Mouse (Mus musculus) stomach, postnatal 0 days (tissue): Measurements from ENCODE around the gene Raf1. TPM values are rescaled to one million over a fixed set of nuclear protein-coding genes. Genes with fewer than 3 reads are reported as not detected.

Experiments used
- ATAC-seq: fragments of 200-750 bp; cut with Nextera tagmentation; 2 replicates; pipeline ENCODE4 v1.8.0; 2017; ENCODE audit not compliant: low FRiP score, low TSS enrichment
- DNase-seq: peaks from one replicate; pipeline ENCODE4 v3.0.0-alpha.2; 2016; ENCODE audit warnings: low spot score
- H3K27ac ChIP-seq: fragments of 300-500 bp; sonication (generic); replicated peaks from 2 replicates; pipeline ENCODE4 v1.5.1; 2014; ENCODE audit warnings: mild to moderate bottlenecking, control low read depth
- H3K27me3 ChIP-seq: fragments of 300-500 bp; sonication (generic); 2 replicates; pipeline ENCODE4 v1.6.1; 2014; ENCODE audit warnings: low read length; ENCODE audit not compliant: control insufficient read depth, insufficient read depth
- H3K36me3 ChIP-seq: fragments of 300-500 bp; sonication (generic); 2 replicates; pipeline ENCODE4 v1.6.1; 2014; ENCODE audit warnings: low read length, mixed read lengths; ENCODE audit not compliant: control insufficient read depth, insufficient read depth
- H3K4me1 ChIP-seq: fragments of 300-500 bp; sonication (generic); replicated peaks from 2 replicates; pipeline ENCODE4 v1.6.1; 2014; ENCODE audit warnings: antibody characterized with exemption; ENCODE audit not compliant: control insufficient read depth, insufficient read depth
- H3K4me2 ChIP-seq: fragments of 300-500 bp; sonication (generic); replicated peaks from 2 replicates; pipeline ENCODE4 v1.6.1; 2014; ENCODE audit warnings: low read depth, mild to moderate bottlenecking, control low read depth, moderate library complexity
- H3K4me3 ChIP-seq: fragments of 300-500 bp; sonication (generic); 2 replicates; pipeline ENCODE4 v1.5.1; 2014; ENCODE audit warnings: low read depth, low read length, control low read depth
- H3K9ac ChIP-seq: fragments of 300-500 bp; sonication (generic); 2 replicates; pipeline ENCODE4 v1.6.1; 2014; ENCODE audit warnings: mild to moderate bottlenecking, low read length, control low read depth, mixed read lengths
- H3K9me3 ChIP-seq: fragments of 300-500 bp; sonication (generic); 2 replicates; pipeline ENCODE4 v1.6.1; 2016; ENCODE audit warnings: low read length; ENCODE audit not compliant: control insufficient read depth
- CTCF ChIP-seq: IDR thresholded peaks from 2 replicates; pipeline ENCODE4 v1.5.1; 2016; ENCODE audit warnings: antibody characterized with exemption, low read depth, mild to moderate bottlenecking, moderate library complexity
- EP300 ChIP-seq: optimal IDR thresholded peaks from 2 replicates; pipeline ENCODE3; 2016; ENCODE audit warnings: antibody characterized with exemption
- WGBS: fragments of 180-500 bp; shearing (Covaris S2); extraction: QIAGEN DNeasy Blood & Tissue Kit; methylation state at CpG from one replicate; pipeline ENCODE4 v1.1.7; 2014; 5-methylcytosine and 5-hydroxymethylcytosine counted together
- polyA plus RNA-seq: library from polyadenylated mRNA; unstranded; fragments of >200 nt; fragmentation: Nextera tagmentation; extraction: Ambion mirVana; gene quantifications from 2 replicates; pipeline ENCODE4 v1.2.1, GENCODE M21; 2015

The Raf1 gene
- polyA plus RNA-seq, 1 experiment from 2014 or later = 67.1 TPM

GRCm38 (mm10) chr6:115688589-115688988 is 12.2 kb upstream of the Raf1 start:
- no peak for DNase-seq
- WGBS = 61% methylated on average over 4 of the region's 4 CpGs

GRCm38 (mm10) chr6:115687753-115688152 is 11.3 kb upstream of the Raf1 start:
- no peaks in the 10 kb centered on the region for H3K4me1 ChIP-seq
- H3K4me3 ChIP-seq = no peak overlapping the region
- WGBS = 63% methylated on average over 3 of the region's 3 CpGs
- H3K27ac ChIP-seq = no peak overlapping the region
- H3K36me3 ChIP-seq = no peaks in the 10 kb centered on the region
- TF ChIP-seq EP300 (no peak), CTCF (no peak)
- no peak overlapping the region for H3K4me2 ChIP-seq
- ATAC-seq = no peak
- H3K27me3 ChIP-seq = no peaks in the 10 kb centered on the region
- no peak overlapping the region for H3K9ac ChIP-seq
- DNase-seq = no peak
- peaks cover 5% of the 10 kb centered on the region; the same call in 1 of the 2 replicates for H3K9me3 ChIP-seq

More at GRCm38 (mm10) chr6:115688589-115688988, 12.2 kb upstream of the Raf1 start:
- Histone ChIP-seq H3K9me3 (peaks cover 5% of the 10 kb centered on the region; the same call in 1 of the 2 replicates), H3K4me1 (no peaks in the 10 kb centered on the region), H3K27me3 (no peaks in the 10 kb centered on the region), H3K27ac (no peak overlapping the region), H3K4me3 (no peak overlapping the region), H3K9ac (no peak overlapping the region), H3K4me2 (no peak overlapping the region), H3K36me3 (no peaks in the 10 kb centered on the region)
- ATAC-seq = no peak
- TF ChIP-seq CTCF = no peak
- TF ChIP-seq EP300 = no peak

- no peak overlapping the region for H3K9ac ChIP-seq
- 57% methylated on average over 11 of the region's 11 CpGs for WGBS
- no peak overlapping the region for H3K4me3 ChIP-seq
- H3K4me1 ChIP-seq = no peaks in the 10 kb centered on the region
- DNase-seq (peak; percentile 63), ATAC-seq (peak; percentile 71)
- peak overlapping the region; percentile 24; the same call in 1 of the 2 replicates for H3K27ac ChIP-seq
- no peaks in the 10 kb centered on the region for H3K27me3 ChIP-seq
- peaks cover 5% of the 10 kb centered on the region; the same call in 1 of the 2 replicates for H3K9me3 ChIP-seq
- TF ChIP-seq EP300 (no peak), CTCF (no peak)
- no peak overlapping the region for H3K4me2 ChIP-seq
- H3K36me3 ChIP-seq = no peaks in the 10 kb centered on the region
These were observed 8.6 kb upstream of the Raf1 start for GRCm38 (mm10) chr6:115684851-115685646.

- no peaks in the 10 kb centered on the region for H3K36me3 ChIP-seq
- H3K4me1 ChIP-seq = no peaks in the 10 kb centered on the region
- WGBS = 100% methylated on average over 2 of the region's 2 CpGs
- DNase-seq = no peak
- TF ChIP-seq CTCF (no peak), EP300 (no peak)
- H3K9ac ChIP-seq = no peak overlapping the region
- H3K9me3 ChIP-seq = peaks cover 5% of the 10 kb centered on the region; the same call in 1 of the 2 replicates
- ATAC-seq = peak; percentile 37; the same call in 1 of the 2 replicates
- H3K4me3 ChIP-seq = no peak overlapping the region
- H3K4me2 ChIP-seq = no peak overlapping the region
- no peak overlapping the region for H3K27ac ChIP-seq
- no peaks in the 10 kb centered on the region for H3K27me3 ChIP-seq
These were observed 7.8 kb upstream of the Raf1 start for GRCm38 (mm10) chr6:115684271-115684670.

- Histone ChIP-seq H3K36me3 (no peaks in the 10 kb centered on the region), H3K9me3 (no peaks in the 10 kb centered on the region), H3K9ac (no peak overlapping the region), H3K27ac (no peak overlapping the region), H3K4me1 (no peaks in the 10 kb centered on the region), H3K4me3 (no peak overlapping the region), H3K4me2 (no peak overlapping the region), H3K27me3 (no peaks in the 10 kb centered on the region)
- WGBS = 83% methylated on average over 4 of the region's 4 CpGs
- no peak for DNase-seq
- TF ChIP-seq EP300 = no peak
- TF ChIP-seq CTCF = no peak
- ATAC-seq = no peak
These were observed 4.6 kb upstream of the Raf1 start for GRCm38 (mm10) chr6:115681066-115681465.

- Histone ChIP-seq H3K9ac (no peak overlapping the region), H3K27me3 (no peaks in the 10 kb centered on the region), H3K4me3 (no peak overlapping the region), H3K36me3 (no peaks in the 10 kb centered on the region), H3K27ac (no peak overlapping the region), H3K9me3 (no peaks in the 10 kb centered on the region), H3K4me1 (no peaks in the 10 kb centered on the region), H3K4me2 (no peak overlapping the region)
- ATAC-seq = no peak
- DNase-seq = no peak
- 100% methylated on average over 1 of the region's 1 CpGs for WGBS
- TF ChIP-seq CTCF (no peak), EP300 (no peak)
These were observed 1.6 kb upstream of the Raf1 start for GRCm38 (mm10) chr6:115678012-115678411.
